Comparison of ENCODE assay signal across 8 mouse cellular contexts in genomic region chr4:105175255-105176035, GRCm38 (mm10). TPM values are rescaled to one million over a fixed set of nuclear protein-coding genes. Genes with fewer than 3 reads are reported as not detected.
DNase-seq lines count a peak whose midpoint lies in the region; ATAC-seq lines count a peak whose summit lies in the region.

No protein-coding gene starts in this region.

- ATAC-seq in frontal cortex, adult (ENCODE audit: low TSS enrichment) = peak; percentile 69

- DNase-seq in 3134 (ENCODE audit: extremely low read depth, insufficient read length, low spot score) = peak; percentile 57
- peak; percentile 16 to 34 for DNase-seq in cerebellum, adult 18-20 months
- DNase-seq in left cerebral cortex, adult 9 months (ENCODE audit: low spot score in 2 of 2) = peak; percentile 52 to 76
- DNase-seq in right cerebral cortex, postnatal 36 days (ENCODE audit: low spot score in 2 of 2) = peak; percentile 48 to 49
- DNase-seq in adrenal gland, postnatal 14 days = no peak
- no peak for DNase-seq in adrenal gland, adult 8-10 months
- no peak for DNase-seq in thymus, postnatal 14 days

RNA-seq across cellular contexts. Expression of gene Plpp3, which starts 18.3 kb away (rescaled TPM):
- 190 and 195 TPM in 2 replicates for total RNA-seq in adrenal gland, postnatal 14 days (2021)
- 100 to 1,000 TPM; 211 to 349 (median 255) TPM for total RNA-seq in adrenal gland, adult 8-10 months (2022)

Comparison
In these comparisons a context has a peak if more than half of its experiments do, and no peak if none do; other contexts are left out.
1. DNase-seq: peak in 3134 (single experiment), cerebellum, adult 18-20 months (2 of 2), left cerebral cortex, adult 9 months (2 of 2) and right cerebral cortex, postnatal 36 days (2 of 2); none in adrenal gland, postnatal 14 days (single experiment), adrenal gland, adult 8-10 months (single experiment) and thymus, postnatal 14 days (single experiment).